Mouse (Mus musculus): Measurements from ENCODE around the gene Tti1.

DNA sequence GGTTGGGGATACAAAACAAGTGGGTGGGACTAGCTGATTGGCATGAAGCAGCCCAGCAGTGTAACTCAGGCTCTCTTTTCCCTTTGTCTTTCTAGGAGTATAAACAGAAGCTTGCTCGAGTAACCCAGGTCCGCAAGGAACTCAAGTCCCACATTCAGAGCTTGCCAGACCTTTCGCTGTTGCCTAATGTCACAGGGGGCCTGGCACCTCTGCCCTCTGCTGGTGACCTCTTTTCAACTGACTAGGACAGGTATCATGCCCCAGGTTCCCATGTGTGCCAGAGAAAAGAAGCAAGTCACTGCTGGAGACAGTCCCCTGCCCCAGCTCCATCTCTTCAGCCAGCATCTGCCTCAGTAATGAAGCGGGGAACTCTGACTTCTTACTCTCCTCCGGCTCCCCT lies 46.6 kb upstream of the Tti1 start:
- TF ChIP-seq CTCF (conservative IDR thresholded peaks at IDR 0.05; ENCODE audit: low read length) (no peak), POU5F1 (IDR thresholded peaks at IDR 0.05; ENCODE audit: borderline replicate concordance, low read length) (no peak)
